7 mouse cellular contexts compared by ENCODE assay signal in the genomic region with DNA sequence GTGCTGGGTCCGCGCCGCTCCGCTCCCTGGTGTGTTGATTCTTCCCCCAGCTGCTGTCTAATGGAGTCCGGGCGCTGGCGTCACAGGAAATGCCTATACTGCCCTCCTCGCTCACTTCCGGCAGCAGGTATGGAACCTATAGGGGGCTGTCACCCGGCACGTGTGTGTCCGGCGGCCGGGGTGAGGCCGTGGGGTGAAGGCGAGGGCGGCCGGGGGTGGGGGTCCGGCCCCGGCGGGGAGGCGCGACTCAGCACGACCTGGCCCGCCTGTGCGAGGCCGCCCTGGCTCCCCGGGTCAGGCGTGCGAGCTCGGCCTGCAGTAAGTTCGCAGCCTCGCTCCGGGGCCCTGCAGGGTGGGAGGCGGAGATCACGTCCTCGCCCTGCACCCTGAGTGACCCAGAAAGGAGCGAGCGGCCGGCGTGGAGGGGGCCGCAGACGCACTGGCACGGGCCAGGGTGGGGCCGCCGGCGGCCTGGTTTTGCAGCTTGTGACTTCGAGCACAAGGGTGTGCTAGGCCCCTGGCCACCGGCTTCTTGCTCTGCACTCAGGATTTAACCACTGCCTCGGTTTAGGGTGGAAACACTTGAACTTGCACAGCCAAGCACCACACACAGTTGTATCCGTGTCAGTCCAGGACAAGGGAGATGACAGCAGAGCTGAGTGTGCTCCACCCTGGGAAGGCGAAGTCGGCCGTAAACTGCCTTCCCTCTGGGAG. TPM values are rescaled to one million over a fixed set of nuclear protein-coding genes. Genes with fewer than 3 reads are reported as not detected.
DNase-seq lines count a peak whose midpoint lies in the region; ATAC-seq lines count a peak whose summit lies in the region.

A gene (minus strand): TSS at position 82 of the 714 bp plus-strand sequence.

- H3K27ac ChIP-seq in embryonic facial prominence, embryonic 10.5 days (replicated peaks), result peak within 1 kb of the TSS; percentile 97
- H3K27ac ChIP-seq in limb, embryonic 11.5 days (replicated peaks; ENCODE audit: low read depth, low read length), result peak within 1 kb of the TSS; percentile 83
- H3K27ac ChIP-seq in midbrain, embryonic 14.5 days (replicated peaks; ENCODE audit: low read depth, low read length), result peak within 1 kb of the TSS; percentile 93

- peak within 1 kb of the TSS; percentile 91 for H3K4me2 ChIP-seq in limb, embryonic 11.5 days (ENCODE audit: low read depth, severe bottlenecking)
- H3K4me2 ChIP-seq in midbrain, embryonic 14.5 days (ENCODE audit: low read length), result peak within 1 kb of the TSS; percentile 91

- DNase-seq in adrenal gland, postnatal 14 days, result peak; percentile 84
- DNase-seq in embryonic facial prominence, embryonic 10.5 days (ENCODE audit: low spot score), result peak; percentile 92
- DNase-seq in heart, adult 11 months, result peak; percentile 99
- DNase-seq in kidney, adult 18-20 months, result peak; percentile 85
- peak; percentile 88 for DNase-seq in limb, embryonic 11.5 days (ENCODE audit: low spot score)
- DNase-seq in midbrain, embryonic 14.5 days, result peak; percentile 93
- DNase-seq in spleen, adult 18-20 months, result peak; percentile 76 to 78

- peak within 1 kb of the TSS; percentile 92 for H3K9ac ChIP-seq in limb, embryonic 11.5 days (ENCODE audit: low read length)
- H3K9ac ChIP-seq in midbrain, embryonic 14.5 days (replicated peaks; ENCODE audit: low read length), result peak within 1 kb of the TSS; percentile 95

- ATAC-seq in limb, embryonic 11.5 days (ENCODE audit: insufficient number of reproducible peaks, low FRiP score, low TSS enrichment, low read depth), result peak; percentile 89
- peak; percentile 93 for ATAC-seq in midbrain, embryonic 14.5 days (ENCODE audit: low FRiP score, low TSS enrichment)

- peaks cover 20% of the 10 kb centered on the region for H3K36me3 ChIP-seq in embryonic facial prominence, embryonic 10.5 days (replicated peaks)
- H3K36me3 ChIP-seq in limb, embryonic 11.5 days (ENCODE audit: control insufficient read depth, insufficient read depth, low read length), result peaks cover 2% of the 10 kb centered on the region; the same call in 1 of the 2 replicates
- H3K36me3 ChIP-seq in midbrain, embryonic 14.5 days (ENCODE audit: control insufficient read depth, insufficient read depth, low read length), result no peaks in the 10 kb centered on the region; the same call in 1 of the 2 replicates

- 1% methylated on average over 54 of the region's 54 CpGs for WGBS in embryonic facial prominence, embryonic 10.5 days
- 2% methylated on average over 51 of the region's 54 CpGs for WGBS in limb, embryonic 11.5 days
- WGBS in midbrain, embryonic 14.5 days, result 1% methylated on average over 52 of the region's 54 CpGs

- no peaks in the 10 kb centered on the region for H3K27me3 ChIP-seq in embryonic facial prominence, embryonic 10.5 days (replicated peaks; ENCODE audit: low read depth, poor library complexity, severe bottlenecking)
- H3K27me3 ChIP-seq in limb, embryonic 11.5 days (ENCODE audit: control insufficient read depth, insufficient read depth, low read length), result no peaks in the 10 kb centered on the region
- no peaks in the 10 kb centered on the region for H3K27me3 ChIP-seq in midbrain, embryonic 14.5 days (ENCODE audit: control insufficient read depth, insufficient read depth, low read length)

- peaks cover 29% of the 10 kb centered on the region for H3K4me1 ChIP-seq in embryonic facial prominence, embryonic 10.5 days
- peaks cover 7% of the 10 kb centered on the region; the same call in 1 of the 2 replicates for H3K4me1 ChIP-seq in limb, embryonic 11.5 days (ENCODE audit: control insufficient read depth, insufficient read depth, low read length)
- peaks cover 22% of the 10 kb centered on the region for H3K4me1 ChIP-seq in midbrain, embryonic 14.5 days (ENCODE audit: control insufficient read depth, insufficient read depth, low read length)

- H3K4me3 ChIP-seq in embryonic facial prominence, embryonic 10.5 days, result peak within 1 kb of the TSS; percentile 100
- H3K4me3 ChIP-seq in limb, embryonic 11.5 days (ENCODE audit: low read depth, low read length), result peak within 1 kb of the TSS; percentile 84
- peak within 1 kb of the TSS; percentile 99 for H3K4me3 ChIP-seq in midbrain, embryonic 14.5 days (replicated peaks; ENCODE audit: low read depth, low read length)

- no peaks in the 10 kb centered on the region for H3K9me3 ChIP-seq in embryonic facial prominence, embryonic 10.5 days
- H3K9me3 ChIP-seq in limb, embryonic 11.5 days (ENCODE audit: control insufficient read depth, low read length), result no peaks in the 10 kb centered on the region
- H3K9me3 ChIP-seq in midbrain, embryonic 14.5 days (ENCODE audit: control insufficient read depth, low read length), result no peaks in the 10 kb centered on the region

RNA-seq across cellular contexts. Expression of the gene that starts here (rescaled TPM):
- 137 and 139 TPM in 2 replicates for total RNA-seq in adrenal gland, postnatal 14 days (2021)
- polyA plus RNA-seq in embryonic facial prominence, embryonic 10.5 days (2016; fragmentation: Nextera tagmentation; extraction: Ambion mirVana), result 30.3 and 30.9 TPM in 2 replicates
- polyA plus RNA-seq in limb, embryonic 11.5 days (2014; fragmentation: Nextera tagmentation; extraction: Ambion mirVana), result 34.3 and 40.5 TPM in 2 replicates
- 53.1 and 54.8 TPM in 2 replicates for polyA plus RNA-seq in midbrain, embryonic 14.5 days (2014; fragmentation: Nextera tagmentation; extraction: Ambion mirVana)

Comparison
In these comparisons a context has a peak if more than half of its experiments do, and no peak if none do; other contexts are left out.
1. Peak in every context shown above with its lines: DNase-seq, ATAC-seq, H3K4me3 ChIP-seq and H3K27ac ChIP-seq.